Mouse (Mus musculus) 416B (cell line): Measurements from ENCODE around the gene Tmem136.
"Not testable (repeated sequence)": the region's sequence is repeated elsewhere in the genome, so short reads cannot be mapped to it uniquely, and the experiment has no call there.

Experiments
- DNase-seq: peaks from one replicate; pipeline ENCODE4 v3.0.0; 2011; ENCODE audit warnings: low read depth

Tmem136 gene

DNA sequence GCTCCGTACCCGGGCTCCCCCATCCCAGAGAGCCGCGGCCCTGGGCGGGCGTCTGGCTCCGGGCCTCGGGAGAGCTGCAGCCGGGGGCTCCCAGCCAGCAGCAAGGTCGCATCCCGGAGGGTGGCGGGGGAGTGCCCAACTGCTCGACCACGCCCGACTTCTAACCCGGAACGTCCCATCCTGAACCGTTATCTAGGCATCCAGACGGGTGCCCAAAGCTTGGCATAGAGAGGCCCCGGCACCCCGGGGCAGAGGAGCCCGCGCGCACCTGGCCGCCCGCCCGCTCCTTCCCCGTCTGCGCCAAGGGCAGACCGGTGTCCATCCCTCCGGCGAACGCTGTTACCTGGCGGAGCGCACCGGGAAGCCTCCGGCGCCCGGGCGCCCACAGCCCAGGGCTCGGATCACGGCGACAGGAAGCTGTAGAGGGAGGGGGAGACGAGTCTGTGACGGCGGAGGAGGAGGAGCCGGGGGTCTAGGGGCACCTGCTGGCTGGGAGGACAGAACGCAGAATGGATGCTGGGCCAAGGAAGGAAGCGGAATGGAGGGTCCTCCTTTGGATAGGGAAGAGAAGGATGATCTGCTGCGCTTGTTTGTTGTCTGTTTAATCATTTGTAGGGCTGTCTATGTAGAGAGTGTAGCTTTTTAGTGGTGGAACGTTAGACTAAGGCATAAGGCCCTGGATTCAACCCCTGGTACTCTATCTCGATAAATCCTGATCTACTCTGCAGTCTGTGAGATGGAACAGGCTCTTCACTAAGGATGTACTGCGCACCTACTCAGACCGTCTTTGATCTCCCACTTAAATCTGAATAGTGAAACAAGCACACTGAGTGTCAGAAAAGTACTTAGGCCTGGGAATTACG lies at the start of gene Tmem136:
Gene Tmem136, minus strand, starts transcription at position 437 of the 863 bp plus-strand sequence.
- no peak for DNase-seq

DNA sequence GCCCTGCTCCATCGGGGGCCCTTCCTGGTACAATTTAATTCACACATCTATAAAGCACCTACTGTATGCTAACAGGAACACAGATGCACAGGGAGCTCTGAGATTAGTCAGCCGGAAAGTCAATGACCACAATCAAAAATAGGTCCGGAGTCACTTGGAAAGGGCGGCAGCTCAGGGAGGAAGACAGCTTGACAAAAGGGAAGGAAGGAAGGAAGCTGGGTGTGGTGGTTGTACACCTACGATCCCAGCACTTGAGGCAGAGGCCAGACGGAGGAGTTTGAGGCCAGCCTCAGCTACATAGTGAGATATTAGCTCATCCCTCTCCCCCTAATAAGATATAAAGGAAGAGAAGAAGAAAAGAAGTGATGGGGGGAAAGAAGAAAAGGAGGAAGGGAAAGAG lies 39.6 kb upstream of the Tmem136 start:
- DNase-seq = no peak

- peak; percentile 16 for DNase-seq
Observed at GRCm38 (mm10) chr9:43151779-43152178, 35.4 kb upstream of the Tmem136 start.

- DNase-seq = no peak
Observed at GRCm38 (mm10) chr9:43150957-43151356, 34.6 kb upstream of the Tmem136 start.

GRCm38 (mm10) chr9:43150075-43150474 lies 33.7 kb upstream of the Tmem136 start:
- no peak for DNase-seq

DNA sequence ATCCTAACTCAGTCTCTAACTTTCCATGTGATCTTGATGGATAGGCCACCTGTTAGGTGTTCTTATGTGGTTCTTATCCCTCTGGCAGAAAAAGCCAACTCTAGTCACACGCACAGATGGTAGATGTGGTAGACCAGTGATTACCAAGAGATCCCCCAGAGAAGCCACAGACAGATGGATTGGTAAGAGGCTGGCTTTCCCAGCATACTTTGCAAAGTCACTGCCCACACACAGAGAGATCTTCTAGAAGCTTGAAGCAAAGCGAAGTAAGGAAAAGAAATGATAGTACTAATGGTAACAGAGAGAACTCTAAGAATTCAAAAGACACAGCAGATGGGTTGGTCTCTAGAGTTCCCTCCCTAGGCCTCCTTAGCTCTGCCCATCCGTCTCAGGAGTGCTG lies 33.1 kb upstream of the Tmem136 start:
- no peak for DNase-seq

DNA sequence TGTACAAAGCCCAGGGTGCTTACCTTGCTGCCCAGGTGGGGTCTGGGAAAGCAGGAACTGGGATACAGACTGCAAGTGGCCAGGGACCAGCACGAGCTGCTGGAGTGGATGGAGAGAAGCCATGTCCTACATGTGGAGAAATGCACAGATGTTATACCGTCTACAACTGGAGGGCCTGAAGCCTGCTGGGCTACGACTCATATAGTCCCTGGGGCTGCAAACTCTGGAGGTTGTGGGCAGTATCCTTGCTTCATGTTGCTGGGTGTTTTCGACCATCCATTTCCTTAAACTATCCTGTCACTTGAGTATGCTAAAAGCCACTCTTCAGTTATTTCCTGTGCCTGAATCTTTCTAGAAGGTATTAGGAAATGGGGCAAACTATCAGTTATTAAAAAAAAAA lies 28.8 kb upstream of the Tmem136 start:
- DNase-seq = no peak

GRCm38 (mm10) chr9:43144206-43144810 lies 27.9 kb upstream of the Tmem136 start:
- peak; percentile 14 for DNase-seq

GRCm38 (mm10) chr9:43141839-43142238 lies 25.5 kb upstream of the Tmem136 start:
- peak; percentile 65 for DNase-seq

DNA sequence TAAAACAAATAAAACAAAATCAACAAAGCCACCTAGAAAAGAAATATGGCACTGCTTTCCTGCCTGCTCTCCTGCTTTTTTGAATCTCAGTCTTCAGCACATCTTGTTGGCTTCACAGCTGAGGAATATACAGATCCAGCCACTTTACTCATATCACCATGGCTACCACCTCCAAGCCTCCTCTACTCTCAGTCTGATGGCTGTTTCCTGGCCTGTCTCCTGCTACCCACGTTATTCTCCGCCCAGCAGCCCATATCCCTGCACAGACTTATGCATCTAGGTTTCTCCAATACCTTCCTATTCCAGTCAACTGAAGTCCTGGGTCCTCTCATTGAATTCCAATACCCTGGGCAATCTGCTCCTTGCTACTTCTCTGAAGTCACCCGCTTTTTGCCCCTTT lies 17.2 kb upstream of the Tmem136 start:
- no peak for DNase-seq

GRCm38 (mm10) chr9:43132380-43132779 lies 16.0 kb upstream of the Tmem136 start:
- no peak for DNase-seq

- no peak for DNase-seq
Observed at GRCm38 (mm10) chr9:43131940-43132339, 15.6 kb upstream of the Tmem136 start.

GRCm38 (mm10) chr9:43130684-43131083 lies 14.3 kb upstream of the Tmem136 start:
- no peak for DNase-seq

DNA sequence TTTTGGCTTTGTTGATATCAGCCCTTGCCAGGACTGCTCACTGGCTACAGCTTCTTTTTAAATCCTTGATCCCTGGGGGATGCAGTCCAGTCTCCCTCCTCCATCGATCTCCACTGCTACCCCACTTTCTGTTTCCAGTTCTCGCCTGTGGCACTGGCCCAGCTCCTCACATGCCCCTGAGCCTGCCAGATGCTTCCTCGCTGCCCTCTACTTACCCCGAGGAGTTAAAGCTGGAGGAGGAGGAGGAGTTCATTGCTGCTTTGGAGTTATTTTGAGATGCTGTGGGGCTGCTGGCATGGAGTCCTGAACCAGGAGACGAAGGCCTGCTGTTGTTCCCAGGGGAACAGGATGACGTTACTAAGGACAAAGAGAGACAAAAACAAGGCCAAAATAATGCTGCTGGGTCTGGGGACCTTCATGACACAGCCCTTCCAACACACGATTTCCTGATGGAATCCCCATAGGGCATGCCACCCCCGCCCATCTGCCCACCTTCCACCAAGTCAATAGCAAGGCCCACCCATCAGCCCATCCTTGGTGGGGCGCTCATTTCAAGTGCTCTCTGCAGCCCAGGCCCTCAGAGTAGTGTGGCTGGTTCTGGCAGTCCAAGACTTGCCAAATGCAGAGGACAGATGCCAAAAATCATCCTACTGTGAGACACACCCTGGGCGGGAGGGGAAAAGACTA lies 10.9 kb upstream of the Tmem136 start:
- DNase-seq = no peak

DNA sequence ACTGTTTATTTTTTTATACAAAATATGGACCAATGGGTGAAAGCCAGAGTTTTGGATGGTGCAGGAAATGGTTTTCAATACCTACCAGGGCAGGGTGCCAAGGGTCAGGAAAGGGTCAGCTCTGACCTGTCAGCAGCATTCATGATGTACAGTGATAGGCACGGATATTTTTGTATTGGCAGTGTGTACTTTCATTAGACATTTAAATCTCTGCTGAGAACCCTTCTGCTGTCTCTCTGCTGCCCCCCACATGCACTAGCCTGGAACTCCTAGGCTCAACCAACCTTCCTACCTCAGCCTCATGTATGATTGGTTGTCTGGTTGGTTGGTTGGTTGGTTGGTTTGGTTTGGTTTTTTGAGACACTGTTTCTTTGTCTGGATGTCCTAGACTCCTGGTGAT lies 6.0 kb upstream of the Tmem136 start:
- DNase-seq = peak; percentile 26

DNA sequence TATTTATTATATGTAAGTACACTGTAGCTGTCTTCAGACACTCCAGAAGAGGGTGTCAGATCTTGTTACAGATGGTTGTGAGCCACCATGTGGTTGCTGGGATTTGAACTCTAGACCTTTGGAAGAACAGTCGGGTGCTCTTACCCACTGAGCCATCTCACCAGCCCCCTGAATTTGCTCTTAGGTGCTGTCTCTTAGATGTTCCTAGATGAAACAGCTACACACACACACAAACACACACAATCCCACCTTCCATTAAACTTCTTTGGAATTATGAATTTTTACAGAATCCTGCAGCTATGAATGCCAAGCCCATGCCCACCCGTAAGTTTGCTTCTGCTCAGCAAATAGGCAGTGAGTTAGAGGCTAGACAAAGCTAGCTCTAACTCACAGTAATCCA lies 5.6 kb upstream of the Tmem136 start:
- not testable (repeated sequence) for DNase-seq

DNA sequence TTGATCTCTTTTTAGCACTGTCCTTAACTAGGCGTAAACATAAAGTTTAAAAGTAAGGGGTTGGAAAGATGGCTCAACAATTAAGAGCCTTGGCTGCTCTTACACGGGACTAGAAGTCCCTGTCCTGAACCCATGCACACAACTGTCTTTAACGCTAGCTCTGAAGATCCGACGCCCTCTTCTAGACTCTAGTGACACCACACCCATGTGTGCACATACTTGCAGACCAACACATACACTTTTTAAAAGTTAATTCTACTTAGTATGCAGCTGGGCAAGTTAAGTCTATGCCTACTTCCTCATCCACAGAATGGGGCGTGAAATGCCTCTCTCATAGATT lies 597 bp upstream of the Tmem136 start:
- DNase-seq = no peak

DNA sequence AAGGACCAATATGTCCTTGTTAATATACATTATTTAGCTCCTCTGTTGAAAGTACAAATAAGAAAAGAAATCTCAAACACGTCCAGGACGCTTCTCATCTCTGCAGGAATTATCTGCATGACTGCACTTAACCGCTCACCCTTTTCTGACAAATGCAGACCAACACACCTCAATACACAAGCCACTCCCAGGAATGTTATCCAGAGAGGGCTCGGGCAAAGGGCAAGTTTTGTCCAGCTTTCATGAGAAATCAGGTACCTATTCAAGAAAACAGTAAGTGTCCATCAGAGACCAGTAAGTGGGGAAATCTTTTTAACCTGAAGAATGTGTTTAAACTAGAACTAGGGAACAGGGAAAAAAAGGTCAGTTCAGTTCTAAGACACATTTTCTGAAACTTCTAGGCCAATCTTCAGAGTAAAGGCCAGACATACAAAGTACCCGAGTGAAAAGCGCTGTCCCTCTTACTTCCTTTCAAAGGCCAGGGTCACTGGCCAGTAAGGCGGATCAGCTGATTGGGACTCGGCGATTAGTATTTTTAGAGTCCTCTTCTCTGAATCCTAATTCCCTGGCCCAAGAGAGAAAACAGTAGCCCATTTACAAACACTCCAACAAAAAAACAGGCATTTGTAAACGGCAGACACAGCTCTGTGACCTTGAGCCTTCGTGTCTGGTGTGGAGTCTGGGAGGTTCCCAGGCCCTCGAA lies 788 bp downstream of the Tmem136 start:
- no peak for DNase-seq

DNA sequence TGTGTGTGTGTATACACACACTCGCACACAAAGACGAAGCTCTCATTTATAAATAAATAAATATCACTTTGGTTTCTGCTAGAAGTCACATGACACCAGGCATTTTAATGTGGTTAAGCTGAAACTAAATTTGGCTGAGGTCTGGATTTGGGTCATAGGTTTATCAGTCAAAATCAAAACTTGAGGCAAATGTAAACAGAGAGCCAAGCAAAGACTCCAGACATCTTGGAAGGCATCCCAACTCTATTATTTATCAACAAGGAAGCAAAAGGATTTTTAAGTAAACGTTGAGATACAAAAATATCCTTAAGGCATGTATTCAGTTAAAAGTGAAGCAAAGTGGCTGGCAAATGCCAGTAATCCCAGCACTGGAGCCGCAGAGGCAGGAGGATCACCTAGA lies 1.5 kb downstream of the Tmem136 start:
- DNase-seq = no peak

- DNase-seq = no peak
Observed at GRCm38 (mm10) chr9:43110286-43110980, 5.9 kb downstream of the Tmem136 start.

DNA sequence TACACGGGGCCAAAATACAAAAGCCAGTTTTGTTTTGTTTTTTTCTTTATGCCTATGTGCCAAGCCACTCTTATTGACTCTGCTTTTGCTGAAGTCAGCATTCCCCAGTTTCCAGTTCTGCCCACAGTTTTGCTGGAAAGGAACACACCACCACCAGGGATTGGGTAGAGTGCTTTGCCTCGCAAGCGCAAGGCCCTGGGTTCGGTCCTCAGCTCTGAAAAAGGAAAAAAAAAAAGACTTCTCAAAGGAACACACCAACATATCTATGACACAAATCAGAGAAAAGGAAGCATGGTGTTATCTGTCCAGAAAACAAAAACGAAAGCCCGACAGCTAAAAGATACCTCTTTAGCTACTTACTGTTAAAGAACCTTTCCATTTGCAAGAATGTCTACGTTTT lies 7.2 kb downstream of the Tmem136 start:
- no peak for DNase-seq

GRCm38 (mm10) chr9:43108721-43109120 lies 7.6 kb downstream of the Tmem136 start:
- no peak for DNase-seq
